Mouse (Mus musculus) kidney, adult 2 months (tissue): ENCODE measurements around the gene Zfp53.

Experiments used
- CTCF ChIP-seq: fragments of 200-500 bp; conservative IDR thresholded peaks from 2 replicates; pipeline ENCODE4 v1.5.1; 2011; ENCODE audit warnings: low read depth, mild to moderate bottlenecking, control low read depth, low read length, moderate library complexity, mixed read lengths; ENCODE audit not compliant: insufficient read depth, insufficient read length
- POLR2A ChIP-seq: fragments of 200-500 bp; IDR thresholded peaks from one replicate; pipeline ENCODE4 v1.6.1; 2011; ENCODE audit warnings: low read depth, low read length, control low read depth

- TF ChIP-seq POLR2A, result peak; percentile 40
- no peak for TF ChIP-seq CTCF
Observed at GRCm38 (mm10) chr17:21516201-21517129, 27.7 kb downstream of the Zfp53 start.
